Mouse (Mus musculus): Measurements from ENCODE around the gene Prr14.
"Not testable (repeated sequence)": the region's sequence is repeated elsewhere in the genome, so short reads cannot be mapped to it uniquely, and the experiment has no call there.

The Prr14 gene

GRCm38 (mm10) chr7:127472060-127472459 is 12.6 kb downstream of the Prr14 start:
- no peak for DNase-seq (ENCODE audit: low read depth, low spot score)

GRCm38 (mm10) chr7:127473705-127474104 is 14.3 kb downstream of the Prr14 start:
- DNase-seq (ENCODE audit: low read depth, low spot score), result no peak

- DNase-seq (ENCODE audit: low read depth, low spot score), result no peak
Measured at GRCm38 (mm10) chr7:127474378-127475070, 15.1 kb downstream of the Prr14 start.

- DNase-seq (ENCODE audit: low read depth, low spot score), result no peak
Measured at GRCm38 (mm10) chr7:127475186-127475740, 15.9 kb downstream of the Prr14 start.

- DNase-seq (ENCODE audit: low read depth, low spot score), result no peak
Measured at GRCm38 (mm10) chr7:127476336-127476735, 16.9 kb downstream of the Prr14 start.

GRCm38 (mm10) chr7:127476855-127477254 is 17.4 kb downstream of the Prr14 start:
- DNase-seq (ENCODE audit: low read depth, low spot score), result no peak

- peak; percentile 100 for DNase-seq (ENCODE audit: low read depth, low spot score)
Measured at GRCm38 (mm10) chr7:127477687-127478634, 18.6 kb downstream of the Prr14 start.

GRCm38 (mm10) chr7:127478635-127479317 is 19.4 kb downstream of the Prr14 start, which contains the start of gene Fbrs:
Gene Fbrs (plus strand): TSS chr7:127479199.
- peak; percentile 96 for DNase-seq (ENCODE audit: low read depth, low spot score)

GRCm38 (mm10) chr7:127479318-127480225 is 20.2 kb downstream of the Prr14 start:
- DNase-seq (ENCODE audit: low read depth, low spot score), result no peak

GRCm38 (mm10) chr7:127480321-127480720 is 20.9 kb downstream of the Prr14 start:
- DNase-seq (ENCODE audit: low read depth, low spot score), result no peak

GRCm38 (mm10) chr7:127485416-127485815 is 26.0 kb downstream of the Prr14 start:
- no peak for DNase-seq (ENCODE audit: low read depth, low spot score)

- not testable (repeated sequence) for DNase-seq (ENCODE audit: low read depth, low spot score)
Measured at GRCm38 (mm10) chr7:127488364-127488763, 29.0 kb downstream of the Prr14 start.

GRCm38 (mm10) chr7:127489982-127490381 is 30.6 kb downstream of the Prr14 start:
- DNase-seq (ENCODE audit: low read depth, low spot score), result no peak

GRCm38 (mm10) chr7:127491846-127492245 is 32.4 kb downstream of the Prr14 start:
- no peak for DNase-seq (ENCODE audit: low read depth, low spot score)

GRCm38 (mm10) chr7:127494648-127495047 is 35.2 kb downstream of the Prr14 start:
- no peak for DNase-seq (ENCODE audit: low read depth, low spot score)

- no peak for DNase-seq (ENCODE audit: low read depth, low spot score)
Measured at GRCm38 (mm10) chr7:127497382-127497781, 38.0 kb downstream of the Prr14 start.

GRCm38 (mm10) chr7:127498407-127498806 is 39.0 kb downstream of the Prr14 start:
- peak; percentile 27 for DNase-seq (ENCODE audit: low read depth, low spot score)

- DNase-seq (ENCODE audit: low read depth, low spot score), result no peak
Measured at GRCm38 (mm10) chr7:127508291-127508690, 48.9 kb downstream of the Prr14 start.

- DNase-seq (ENCODE audit: low read depth, low spot score), result not testable (repeated sequence)
Measured at GRCm38 (mm10) chr7:127509830-127510229, 50.4 kb downstream of the Prr14 start.

GRCm38 (mm10) chr7:127511241-127511640 is 51.8 kb downstream of the Prr14 start:
- DNase-seq (ENCODE audit: low read depth, low spot score), result peak; percentile 6

All from forelimb bud, embryonic 11.5 days (tissue).